Mouse (Mus musculus) brain, adult 2 months (tissue): ENCODE measurements around the gene Thnsl1.

Experiments
- DNase-seq: peaks from one replicate; pipeline ENCODE4 v3.0.0; 2011; ENCODE audit warnings: low read depth, low spot score

Gene Thnsl1

GRCm38 (mm10) chr2:21204912-21205830 is at the start of gene Thnsl1, which contains the start of gene Enkur:
TSS of gene Thnsl1 (plus strand) at chr2:21205724.
TSS of gene Enkur (minus strand) at chr2:21205365.
- DNase-seq: peak; percentile 98

- DNase-seq: no peak
Measured at GRCm38 (mm10) chr2:21164296-21164695, 41.2 kb upstream of the Thnsl1 start.

GRCm38 (mm10) chr2:21167916-21168315 is 37.6 kb upstream of the Thnsl1 start:
- DNase-seq: no peak

DNA sequence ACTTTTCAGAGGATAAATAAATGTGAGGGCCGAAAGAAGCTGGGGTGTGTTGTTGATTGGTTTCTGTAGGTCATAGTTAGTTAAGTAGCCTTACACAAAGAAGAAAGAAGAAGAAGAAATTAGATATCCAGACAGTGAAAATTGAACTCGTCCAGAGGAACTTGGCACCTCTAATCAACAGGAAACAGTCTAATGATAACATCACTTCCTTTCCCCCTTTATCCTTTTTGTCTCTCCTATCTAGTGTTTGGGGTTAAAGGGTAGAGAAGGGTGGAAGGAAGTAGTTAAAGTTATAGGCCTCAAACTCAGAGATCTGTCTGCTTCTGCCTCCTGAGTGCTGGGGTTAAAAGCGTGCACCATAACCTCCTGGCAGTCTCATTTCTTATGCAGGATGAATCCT is 32.7 kb upstream of the Thnsl1 start:
- DNase-seq: no peak

DNA sequence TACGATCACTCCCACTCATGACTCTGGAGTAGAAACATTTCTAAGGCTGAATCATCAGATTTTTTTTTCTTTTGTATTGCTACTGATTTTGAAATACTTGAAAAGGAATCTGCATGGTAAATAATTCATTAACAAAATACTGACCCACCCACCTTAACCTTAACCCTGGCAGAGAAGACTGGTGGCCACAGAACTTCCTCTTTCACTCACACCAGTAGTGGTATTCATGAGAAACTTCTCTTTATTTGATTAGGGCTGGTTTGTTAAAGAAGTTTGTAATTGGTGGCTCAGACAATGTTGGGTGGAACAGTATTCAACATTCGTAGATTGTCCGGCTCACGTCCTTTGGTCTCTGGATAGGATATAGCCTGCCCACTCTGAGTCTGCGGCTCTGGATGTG is 26.4 kb upstream of the Thnsl1 start:
- DNase-seq: no peak

DNA sequence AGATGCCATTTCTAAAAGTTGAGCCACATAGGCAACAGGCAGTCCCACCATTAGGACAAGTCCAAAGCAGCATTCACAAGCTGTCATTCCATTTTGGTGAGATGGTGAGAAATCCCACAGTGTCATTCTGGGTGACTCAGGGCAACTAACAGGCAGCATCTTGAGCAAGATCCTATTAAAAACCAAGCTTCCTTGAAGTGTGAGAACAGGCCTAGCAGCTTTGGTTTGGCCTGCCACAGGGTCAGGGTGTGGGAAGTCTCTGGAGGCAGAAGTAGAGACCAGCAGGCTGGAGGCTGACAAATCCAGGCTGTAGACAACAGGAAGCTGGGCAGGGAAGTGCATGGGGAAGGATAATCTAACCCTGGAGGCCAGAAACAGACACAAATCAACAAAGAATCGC is 22.7 kb upstream of the Thnsl1 start:
- DNase-seq: no peak

- DNase-seq: peak; percentile 88
Measured at GRCm38 (mm10) chr2:21187576-21187975, 17.9 kb upstream of the Thnsl1 start.

GRCm38 (mm10) chr2:21188610-21189009 is 16.9 kb upstream of the Thnsl1 start:
- DNase-seq: peak; percentile 54

DNA sequence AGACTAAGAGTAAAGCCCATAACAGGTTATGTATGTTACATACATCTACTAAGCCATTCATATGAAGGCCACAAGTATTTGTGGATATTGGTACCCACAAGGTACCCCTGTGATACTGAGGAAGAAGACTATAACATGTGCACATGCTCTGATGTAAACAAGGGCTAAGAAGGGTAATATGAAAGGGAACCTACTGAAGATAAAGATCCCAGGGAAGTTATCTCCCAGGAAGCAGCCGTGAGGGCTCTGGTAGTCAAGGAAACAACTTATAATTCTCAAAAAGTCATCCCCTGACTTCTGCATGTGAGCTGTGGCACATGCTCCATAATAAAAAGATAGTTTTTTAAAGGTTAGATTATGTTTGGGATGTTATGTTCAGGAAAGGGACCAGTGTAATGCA is 14.3 kb upstream of the Thnsl1 start:
- DNase-seq: no peak

DNA sequence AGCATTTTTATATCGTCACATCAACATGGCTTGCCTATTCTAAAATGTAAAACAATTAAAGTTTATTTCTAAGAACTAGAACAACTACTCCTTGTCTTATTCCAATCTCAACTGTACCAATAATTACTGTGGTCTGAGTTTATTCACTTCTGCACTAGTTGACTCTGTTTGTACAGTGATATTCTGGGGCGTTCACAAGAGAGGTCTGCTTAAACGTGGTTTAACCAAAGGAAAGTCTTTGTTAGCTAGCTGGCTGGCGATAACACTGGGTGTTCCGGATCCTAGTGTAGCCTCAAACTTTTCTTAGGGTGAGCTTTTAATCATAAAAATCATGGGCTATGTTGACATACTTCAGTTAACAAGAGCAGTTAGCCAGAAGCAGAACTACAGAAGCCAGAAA is 10.3 kb upstream of the Thnsl1 start:
- DNase-seq: no peak

GRCm38 (mm10) chr2:21199051-21199450 is 6.5 kb upstream of the Thnsl1 start:
- no peak for DNase-seq

DNA sequence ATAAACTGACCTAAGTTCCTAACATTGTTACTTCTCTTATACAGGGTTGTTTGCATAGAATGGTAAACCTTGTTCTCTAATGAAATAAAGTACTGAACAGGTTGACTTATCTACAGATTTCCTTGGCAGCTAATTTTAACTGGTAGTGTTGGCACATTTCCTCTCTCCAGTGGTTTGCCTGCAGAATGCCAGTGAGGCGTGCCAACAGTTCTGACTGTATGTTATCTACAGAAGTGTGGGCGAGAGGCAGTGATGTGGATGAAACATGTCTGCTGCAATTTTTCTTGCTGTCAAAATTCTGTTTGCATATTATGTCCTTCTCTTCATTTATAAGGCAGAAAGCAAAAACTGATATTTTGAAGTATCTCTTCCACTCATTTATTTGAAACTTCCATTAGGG is 2.8 kb upstream of the Thnsl1 start:
- peak; percentile 59 for DNase-seq

GRCm38 (mm10) chr2:21205831-21206159 is 271 bp downstream of the Thnsl1 start:
- DNase-seq: no peak

GRCm38 (mm10) chr2:21206278-21206677 is 754 bp downstream of the Thnsl1 start:
- DNase-seq: no peak

GRCm38 (mm10) chr2:21211361-21211760 is 5.8 kb downstream of the Thnsl1 start:
- peak; percentile 17 for DNase-seq

GRCm38 (mm10) chr2:21214322-21214721 is 8.8 kb downstream of the Thnsl1 start:
- peak; percentile 60 for DNase-seq

DNA sequence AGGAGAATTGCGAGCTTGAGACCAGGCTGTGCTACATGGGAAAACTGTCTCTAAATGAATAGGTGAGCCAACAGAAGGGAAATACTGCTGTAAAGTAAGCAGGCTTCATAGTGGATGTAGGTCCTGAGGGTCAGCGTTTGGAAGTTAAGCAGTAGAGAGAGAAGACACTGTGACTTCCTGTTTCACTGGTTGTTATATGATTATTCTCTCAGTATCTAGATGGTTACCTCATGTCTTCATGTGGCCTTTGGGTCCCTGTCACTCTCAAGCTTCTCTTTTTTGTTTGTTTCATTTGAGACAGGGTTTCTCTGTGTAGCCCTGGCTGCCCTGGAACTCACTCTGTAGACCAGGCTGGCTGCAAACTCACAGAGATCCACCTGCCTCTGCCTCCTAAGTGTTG is 9.8 kb downstream of the Thnsl1 start:
- no peak for DNase-seq

DNA sequence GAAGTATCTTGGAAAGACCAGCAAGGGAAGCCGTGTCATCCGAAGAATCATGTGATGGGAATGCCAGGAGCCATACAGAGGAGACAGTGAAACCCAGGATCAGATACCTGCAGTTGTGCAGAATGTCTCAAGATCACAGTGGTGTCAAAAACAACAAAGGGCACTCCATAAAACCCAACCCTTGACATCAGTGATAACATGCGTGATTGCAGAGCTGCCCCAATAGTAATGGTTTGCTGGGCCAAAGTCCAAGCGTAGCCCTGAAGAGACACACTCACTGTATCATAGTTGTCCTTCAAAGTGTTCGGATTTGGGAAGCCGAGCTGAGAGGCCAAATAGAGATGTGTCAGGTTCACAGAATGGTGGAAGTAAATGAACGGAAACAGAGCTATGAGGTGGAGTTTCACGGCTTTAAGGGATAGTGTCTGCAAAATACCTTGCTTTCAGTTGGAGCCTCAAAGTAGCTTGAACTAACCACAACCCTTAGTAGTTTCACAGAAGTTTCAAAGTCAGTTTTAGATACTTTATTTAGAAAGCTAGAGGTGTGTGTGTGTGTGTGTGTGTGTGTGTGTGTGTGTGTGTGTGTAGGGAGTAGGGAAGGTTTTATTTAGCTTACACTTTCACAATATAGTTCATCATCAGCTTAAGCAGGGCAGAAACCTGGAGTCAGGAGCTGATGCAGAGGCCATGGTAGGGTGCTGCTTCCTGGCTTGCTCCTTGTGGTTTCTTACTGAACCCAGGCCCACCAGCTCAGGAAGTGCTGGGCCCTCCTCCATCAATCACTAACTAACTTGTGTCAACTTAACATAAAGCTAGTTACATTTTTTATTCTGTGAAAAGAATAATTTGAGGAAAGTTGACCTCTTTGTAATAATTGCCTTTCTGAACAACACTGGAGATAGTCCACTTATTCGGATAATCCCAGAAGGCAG is 17.2 kb downstream of the Thnsl1 start:
- DNase-seq: no peak

- DNase-seq: no peak
Measured at GRCm38 (mm10) chr2:21230276-21230675, 24.8 kb downstream of the Thnsl1 start.

DNA sequence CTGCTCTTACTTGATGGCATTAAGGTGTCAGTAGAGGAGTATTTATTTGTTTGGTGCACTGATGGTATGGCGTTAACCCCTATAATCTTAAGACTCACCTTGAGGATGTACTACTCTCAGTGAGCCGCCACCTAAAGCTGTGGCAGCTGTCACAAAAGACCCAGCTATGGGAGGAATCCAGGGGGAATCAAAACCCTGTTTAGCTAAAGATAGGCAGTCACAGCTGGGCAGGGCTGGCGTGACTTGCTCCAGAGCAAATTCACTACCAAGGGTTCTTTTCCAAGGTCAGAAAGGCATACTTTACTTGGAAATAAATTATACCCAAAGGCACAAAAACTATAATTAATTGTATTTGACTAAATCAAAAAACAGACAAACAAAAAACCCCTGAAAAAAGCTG is 25.6 kb downstream of the Thnsl1 start:
- DNase-seq: no peak

DNA sequence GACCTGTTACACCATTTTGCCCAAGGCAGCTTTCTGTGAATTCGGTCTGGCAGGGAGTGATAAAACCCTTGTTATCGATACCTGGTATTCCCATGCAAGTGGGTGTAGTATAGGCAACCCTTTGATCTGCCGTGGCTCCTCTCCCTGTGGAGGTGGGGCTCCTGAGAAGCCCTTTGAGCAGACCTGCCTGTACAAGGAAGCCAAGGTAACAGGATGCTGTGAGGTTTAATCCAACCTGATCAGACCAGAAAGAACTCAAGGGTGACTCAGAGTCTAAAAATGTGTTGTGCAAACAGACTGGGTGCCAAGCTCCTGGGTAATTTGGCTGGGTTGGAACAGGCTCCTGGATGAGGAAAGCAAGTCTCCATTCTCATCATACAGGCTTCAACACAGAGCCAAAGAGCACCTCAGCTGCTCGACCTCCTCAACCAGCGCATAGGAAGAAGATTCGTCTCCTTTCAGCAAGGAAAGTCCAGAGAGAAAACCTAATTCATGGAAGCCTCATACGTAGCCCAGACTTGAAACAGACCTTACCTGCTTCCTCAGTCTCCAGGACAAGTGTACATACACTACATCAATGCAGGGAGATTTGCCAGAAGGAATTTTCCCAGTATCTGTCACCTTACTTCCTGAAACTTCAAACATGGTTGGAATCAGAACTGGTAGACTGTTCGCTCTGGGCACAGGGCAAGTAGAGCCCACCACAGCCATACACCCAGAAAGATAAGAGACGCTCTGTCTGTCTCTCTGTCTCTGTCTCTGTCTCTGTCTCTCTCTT is 29.5 kb downstream of the Thnsl1 start:
- DNase-seq: peak; percentile 85
